Mouse (Mus musculus) brain, embryonic 14.5 days (tissue): Measurements from ENCODE around the gene Utp20. TPM values are rescaled to one million over a fixed set of nuclear protein-coding genes. Genes with fewer than 3 reads are reported as not detected.

Source experiments
- DNase-seq: peaks from one replicate; pipeline ENCODE4 v3.0.0-alpha.2; 2011; ENCODE audit warnings: low read depth
- CTCF ChIP-seq: fragments of 200-500 bp; IDR thresholded peaks from 2 replicates; pipeline ENCODE4 v1.5.1; 2012; ENCODE audit warnings: inconsistent platforms, mild to moderate bottlenecking, moderate library complexity, borderline replicate concordance; ENCODE audit not compliant: insufficient read depth, insufficient read length; ENCODE audit errors: extremely low read depth
- POLR2A ChIP-seq: fragments of 200-500 bp; IDR thresholded peaks from 2 replicates; pipeline ENCODE4 v1.6.1; 2012; ENCODE audit warnings: mild to moderate bottlenecking, inconsistent platforms, borderline replicate concordance; ENCODE audit not compliant: poor library complexity, insufficient read depth, insufficient read length, severe bottlenecking; ENCODE audit errors: extremely low read depth
- polyA plus RNA-seq: library from polyadenylated mRNA; depleted of rRNA; stranded (reverse); fragments of >200 nt; gene quantifications from 2 replicates; pipeline ENCODE4 v1.2.3, GENCODE M21; 2012; rRNA removed

The Utp20 gene
- polyA plus RNA-seq, 1 experiment: 12.9 TPM

- peak; percentile 96 for DNase-seq
- TF ChIP-seq POLR2A (peak; percentile 58; the same call in 1 of the 2 replicates), CTCF (no peak)
Observed at GRCm38 (mm10) chr10:88730571-88731495, 95.8 kb downstream of the Utp20 start, which contains the start of gene Arl1. Arl1 (plus strand) TSS chr10:88730858.

DNA sequence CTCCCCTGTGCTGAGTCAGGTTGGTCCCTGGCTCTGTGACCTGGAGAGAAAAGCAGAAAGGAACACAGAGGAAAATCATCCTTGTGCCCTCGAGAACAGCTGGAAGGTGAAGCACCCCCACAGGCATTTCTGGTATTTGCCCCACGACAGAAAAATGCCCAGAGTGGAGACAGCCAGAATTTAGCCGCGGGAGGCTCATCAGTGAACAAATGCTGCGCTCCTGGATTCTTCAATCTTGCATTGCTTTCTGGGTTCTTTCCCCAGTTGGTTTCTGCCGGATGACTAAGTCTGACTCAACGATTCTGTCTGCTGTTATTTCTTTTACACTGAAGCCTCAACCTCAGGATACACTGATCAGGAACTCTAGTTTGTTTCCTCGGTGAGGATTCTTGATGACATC, 98.4 kb downstream of the Utp20 start:
- TF ChIP-seq CTCF (no peak), POLR2A (no peak)
- no peak for DNase-seq

- DNase-seq: peak; percentile 65
- TF ChIP-seq POLR2A (no peak), CTCF (peak; percentile 61; the same call in 1 of the 2 replicates)
Observed at GRCm38 (mm10) chr10:88727128-88727527, 99.5 kb downstream of the Utp20 start.

DNA sequence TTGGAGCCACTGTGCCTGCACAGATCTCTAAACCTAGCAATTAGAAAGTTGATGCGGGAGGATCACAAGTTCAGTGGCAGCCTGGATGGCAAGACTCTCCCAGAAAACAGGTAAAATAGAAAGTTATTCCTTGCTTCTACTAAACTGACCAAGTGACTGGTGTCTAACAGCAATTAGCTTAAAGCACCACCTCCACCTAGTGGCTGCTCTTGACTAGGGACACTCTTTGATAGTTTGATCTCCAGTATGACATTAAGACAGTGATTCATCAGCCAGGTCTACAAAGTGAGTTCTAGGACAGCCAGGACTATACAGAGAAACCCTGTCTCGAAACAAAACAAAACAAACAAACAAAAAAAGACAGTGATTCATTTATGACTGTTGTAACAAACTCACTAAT, 101.3 kb downstream of the Utp20 start:
- peak; percentile 36 for DNase-seq
- TF ChIP-seq CTCF (peak; percentile 32; the same call in 1 of the 2 replicates), POLR2A (no peak)

DNA sequence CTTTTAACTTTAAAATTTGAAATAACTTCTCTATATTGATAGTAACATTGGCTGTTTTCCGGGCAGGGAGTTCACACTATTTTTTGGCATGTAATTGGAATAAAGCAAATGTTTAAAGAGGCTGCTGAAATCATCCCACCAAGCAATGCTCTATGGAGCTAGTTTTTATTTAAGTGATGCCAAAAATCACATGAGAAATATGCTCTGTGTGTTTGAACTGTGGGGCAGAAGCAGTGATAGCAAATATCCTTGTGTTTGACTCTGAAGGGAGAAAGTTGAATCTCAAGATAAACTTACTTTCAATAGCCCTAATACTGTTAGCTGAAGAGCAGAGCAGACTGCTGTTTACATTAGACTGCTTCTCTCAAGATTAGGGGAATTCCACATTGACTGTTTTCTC, 107.0 kb downstream of the Utp20 start:
- DNase-seq: no peak
- TF ChIP-seq CTCF: no peak
- TF ChIP-seq POLR2A: no peak

DNA sequence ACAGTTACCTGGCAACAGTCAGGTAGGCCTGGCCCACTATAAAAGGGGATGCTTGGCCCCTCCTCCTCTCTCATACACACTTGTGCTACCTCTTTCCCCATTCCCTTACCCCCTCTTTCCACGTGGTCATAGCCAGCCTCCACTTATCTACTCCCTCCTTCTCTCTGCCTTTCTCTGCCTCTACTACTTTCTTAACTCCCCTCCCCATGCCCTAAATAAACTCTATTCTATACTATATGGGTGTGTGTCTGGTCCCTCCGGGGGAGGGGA, 108.9 kb downstream of the Utp20 start:
- TF ChIP-seq CTCF (no peak), POLR2A (no peak)

GRCm38 (mm10) chr10:88716986-88717755, 109.4 kb downstream of the Utp20 start:
- TF ChIP-seq POLR2A (no peak), CTCF (no peak)
- no peak for DNase-seq

More for the DNA sequence above, 108.9 kb downstream of the Utp20 start:
- no peak for DNase-seq

GRCm38 (mm10) chr10:88715621-88716020, 111.0 kb downstream of the Utp20 start:
- no peak for TF ChIP-seq CTCF
- no peak for TF ChIP-seq POLR2A
- DNase-seq: no peak

GRCm38 (mm10) chr10:88714744-88715143, 111.9 kb downstream of the Utp20 start:
- DNase-seq: no peak
- no peak for TF ChIP-seq POLR2A
- TF ChIP-seq CTCF: no peak

- no peak for DNase-seq
- TF ChIP-seq POLR2A (no peak), CTCF (no peak)
Observed at GRCm38 (mm10) chr10:88712359-88712758, 114.2 kb downstream of the Utp20 start.

DNA sequence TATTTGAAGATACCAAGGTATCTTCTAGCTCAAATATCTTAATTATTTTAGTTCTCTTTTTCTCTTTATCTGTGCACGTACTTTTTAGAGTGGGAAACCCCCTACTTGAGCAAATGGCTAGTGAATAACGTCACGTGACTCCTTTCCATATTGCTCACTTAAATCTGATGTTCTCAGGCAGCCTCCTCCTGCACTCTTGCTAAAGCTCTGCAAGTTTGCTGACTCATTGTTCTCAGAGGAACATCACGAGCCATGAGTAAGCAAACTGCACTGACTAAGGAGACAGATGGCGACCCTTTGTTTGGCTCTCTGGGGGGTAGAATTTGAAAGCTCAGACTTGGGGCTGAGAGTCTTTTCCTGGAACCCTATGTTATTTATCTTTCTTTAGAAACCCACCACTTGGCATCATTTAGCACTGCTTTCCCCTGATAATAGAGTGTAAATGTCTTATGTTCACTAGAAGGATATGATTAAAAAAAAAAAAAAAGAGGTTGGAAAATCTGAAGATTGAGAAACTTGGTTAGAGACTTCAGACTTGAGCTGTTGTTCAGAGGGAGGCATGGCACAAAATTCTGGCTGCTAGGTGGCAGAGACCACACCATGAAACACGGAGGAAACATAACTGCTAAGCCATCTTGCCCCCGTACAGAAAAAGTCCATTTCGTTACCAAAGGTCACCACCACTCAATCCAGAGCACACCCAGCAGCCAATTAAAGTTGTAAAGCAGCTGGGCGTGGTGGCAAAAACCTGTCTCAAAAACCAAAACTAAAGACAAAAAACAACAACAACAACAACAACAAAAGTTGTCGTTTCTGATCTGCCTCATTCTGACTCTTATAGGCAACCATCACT, 117.7 kb downstream of the Utp20 start:
- DNase-seq: peak; percentile 57
- no peak for TF ChIP-seq CTCF
- TF ChIP-seq POLR2A: no peak

GRCm38 (mm10) chr10:88700938-88701337, 125.7 kb downstream of the Utp20 start:
- no peak for DNase-seq
- TF ChIP-seq POLR2A (no peak), CTCF (no peak)

Other genes starting within 250 kb of the Utp20 start
- 3.1 and 6.4 TPM in 2 replicates for gene Mybpc1, start 221.7 kb downstream of the Utp20 start, polyA plus RNA-seq
- gene Spic, start 141.8 kb downstream of the Utp20 start, polyA plus RNA-seq: 0.15 TPM in 1 of 2 replicates, not detected in the other
- gene Arl1, start 95.9 kb downstream of the Utp20 start, polyA plus RNA-seq: 67.1 and 67.9 TPM in 2 replicates
- 0.04 and 0.06 TPM in 2 replicates for gene Slc5a8, start 59.2 kb upstream of the Utp20 start, polyA plus RNA-seq